Mouse (Mus musculus): Measurements from ENCODE around the gene Cmtm8. TPM values are rescaled to one million over a fixed set of nuclear protein-coding genes. Genes with fewer than 3 reads are reported as not detected.

The Cmtm8 gene
- total and polyA plus RNA-seq, 3 experiments: 1.9 to 7.9 TPM; not detected in 1

DNA sequence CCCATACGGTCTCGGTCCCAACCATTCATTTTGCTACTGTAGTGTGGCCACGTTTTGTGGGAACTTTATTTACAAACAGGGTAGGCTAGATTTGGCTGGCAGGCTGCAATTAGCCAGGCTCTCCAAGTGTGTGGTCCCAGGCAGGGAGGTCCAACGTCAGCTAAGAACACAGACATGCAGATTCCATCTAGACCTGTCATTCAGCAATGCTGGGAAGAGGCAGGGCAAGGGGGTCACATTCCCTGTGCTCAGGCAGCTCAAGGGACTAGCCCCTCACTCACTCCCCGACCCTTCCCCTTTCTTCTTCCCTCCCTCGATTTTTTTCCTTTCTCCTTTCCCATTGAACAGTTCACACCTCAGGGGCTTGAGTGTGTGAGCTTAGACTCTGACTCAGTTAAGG is 45.1 kb downstream of the Cmtm8 start:
- H3K9me3 ChIP-seq (replicated peaks; ENCODE audit: insufficient read depth, low read length): no peaks in the 10 kb centered on the region
- no peak overlapping the region for H3K4me3 ChIP-seq (ENCODE audit: control insufficient read depth in 1 of 2, insufficient read depth in 1 of 2, low read depth in 2 of 2, low read length in 2 of 2)
- H3K4me1 ChIP-seq (ENCODE audit: control insufficient read depth in 1 of 2, insufficient read depth in 2 of 2, low read length in 2 of 2): no peaks in the 10 kb centered on the region
- TF ChIP-seq EP300 (IDR thresholded peaks at IDR 0.05; ENCODE audit: low read depth in 1 of 2, low read length in 2 of 2) (no peak), MAZ (IDR thresholded peaks at IDR 0.05; ENCODE audit: low read depth, low read length) (no peak), SIN3A (IDR thresholded peaks at IDR 0.05; ENCODE audit: low read length) (no peak), TAL1 (IDR thresholded peaks at IDR 0.05; ENCODE audit: low read length) (no peak), ZMIZ1 (IDR thresholded peaks at IDR 0.05; ENCODE audit: low read depth, low read length) (no peak)
- no peaks in the 10 kb centered on the region for H3K27me3 ChIP-seq (ENCODE audit: control insufficient read depth in 1 of 2, insufficient read depth in 2 of 2, low read length in 2 of 2)
- no peak overlapping the region for H3K27ac ChIP-seq (ENCODE audit: control insufficient read depth, low read depth, low read length)
- no peaks in the 10 kb centered on the region for H3K79me2 ChIP-seq (ENCODE audit: control insufficient read depth, insufficient read depth, low read length, poor library complexity)
- no peaks in the 10 kb centered on the region for H3K36me3 ChIP-seq (ENCODE audit: control insufficient read depth in 1 of 2, insufficient read depth in 2 of 2, low read length in 2 of 2)
- no peak overlapping the region for H3K9ac ChIP-seq (ENCODE audit: control insufficient read depth, low read depth, low read length, poor library complexity, severe bottlenecking)
- DNase-seq (ENCODE audit: low read depth, low spot score): no peak

DNA sequence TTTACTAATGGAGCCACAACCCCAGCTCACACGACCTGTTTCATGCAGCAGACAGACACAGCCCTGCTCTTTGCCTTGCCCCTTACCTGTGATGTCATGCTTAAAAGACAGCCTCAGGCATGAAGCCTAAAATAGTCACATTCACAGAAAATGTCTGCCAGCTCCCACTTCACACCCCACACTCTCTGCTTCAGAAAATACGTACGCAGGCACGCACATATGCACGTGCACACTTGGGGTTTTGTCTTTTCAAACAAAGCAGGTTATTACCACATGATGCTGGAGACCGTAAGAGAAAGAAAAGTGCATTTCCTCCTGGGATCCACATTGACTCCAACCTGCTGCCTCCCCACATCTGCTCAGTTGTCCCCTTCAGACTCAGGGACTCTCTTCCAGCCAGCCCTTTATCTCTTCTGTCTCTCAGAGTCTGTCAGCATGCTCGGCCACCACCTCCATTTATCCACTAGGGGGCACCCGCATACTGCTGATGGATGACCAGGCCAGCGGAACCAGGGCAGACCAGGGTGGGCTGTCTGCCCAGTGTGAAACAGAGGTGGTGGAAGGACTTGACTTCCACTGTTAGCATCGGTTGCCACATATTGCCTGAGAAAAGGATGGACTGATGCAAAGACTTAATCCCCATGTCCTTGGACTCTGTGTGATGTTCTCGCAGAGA is 46.5 kb downstream of the Cmtm8 start:
- Histone ChIP-seq H3K27me3 (ENCODE audit: control insufficient read depth in 1 of 2, insufficient read depth in 2 of 2, low read length in 2 of 2) (no peaks in the 10 kb centered on the region), H3K36me3 (ENCODE audit: control insufficient read depth in 1 of 2, insufficient read depth in 2 of 2, low read length in 2 of 2) (no peaks in the 10 kb centered on the region), H3K79me2 (ENCODE audit: control insufficient read depth, insufficient read depth, low read length, poor library complexity) (no peaks in the 10 kb centered on the region), H3K4me1 (ENCODE audit: control insufficient read depth in 1 of 2, insufficient read depth in 2 of 2, low read length in 2 of 2) (no peaks in the 10 kb centered on the region), H3K9ac (ENCODE audit: control insufficient read depth, low read depth, low read length, poor library complexity, severe bottlenecking) (no peak overlapping the region), H3K9me3 (replicated peaks; ENCODE audit: insufficient read depth, low read length) (no peaks in the 10 kb centered on the region), H3K27ac (ENCODE audit: control insufficient read depth, low read depth, low read length) (no peak overlapping the region), H3K4me3 (ENCODE audit: control insufficient read depth in 1 of 2, insufficient read depth in 1 of 2, low read depth in 2 of 2, low read length in 2 of 2) (no peak overlapping the region)
- DNase-seq (ENCODE audit: low read depth, low spot score): peak; percentile 76
- TF ChIP-seq KAT2A (conservative IDR thresholded peaks at IDR 0.05; ENCODE audit: low read depth, low read length) (no peak), RAD21 (IDR thresholded peaks at IDR 0.05; ENCODE audit: low read depth, low read length) (peak; percentile 89), TBP (IDR thresholded peaks at IDR 0.05; ENCODE audit: low read depth, low read length) (no peak), ZMIZ1 (IDR thresholded peaks at IDR 0.05; ENCODE audit: low read depth, low read length) (no peak), SMC3 (IDR thresholded peaks at IDR 0.05; ENCODE audit: low read depth, low read length) (peak; percentile 80), CTCF (IDR thresholded peaks at IDR 0.05 in 2 of 3, conservative IDR thresholded peaks at IDR 0.05 in 1 of 3; ENCODE audit: control insufficient read depth in 1 of 3, insufficient read depth in 1 of 3, low read depth in 2 of 3, low read length in 3 of 3, poor library complexity in 1 of 3, severe bottlenecking in 1 of 3) (peak; percentile 88 to 96 (median 91)), TCF12 (IDR thresholded peaks at IDR 0.05; ENCODE audit: low read depth, low read length) (peak; percentile 16; the same call in 1 of the 2 replicates), ZNF384 (IDR thresholded peaks at IDR 0.05; ENCODE audit: low read depth, low read length) (no peak), ZC3H11A (IDR thresholded peaks at IDR 0.05; ENCODE audit: low read depth, low read length) (peak; percentile 71)

DNA sequence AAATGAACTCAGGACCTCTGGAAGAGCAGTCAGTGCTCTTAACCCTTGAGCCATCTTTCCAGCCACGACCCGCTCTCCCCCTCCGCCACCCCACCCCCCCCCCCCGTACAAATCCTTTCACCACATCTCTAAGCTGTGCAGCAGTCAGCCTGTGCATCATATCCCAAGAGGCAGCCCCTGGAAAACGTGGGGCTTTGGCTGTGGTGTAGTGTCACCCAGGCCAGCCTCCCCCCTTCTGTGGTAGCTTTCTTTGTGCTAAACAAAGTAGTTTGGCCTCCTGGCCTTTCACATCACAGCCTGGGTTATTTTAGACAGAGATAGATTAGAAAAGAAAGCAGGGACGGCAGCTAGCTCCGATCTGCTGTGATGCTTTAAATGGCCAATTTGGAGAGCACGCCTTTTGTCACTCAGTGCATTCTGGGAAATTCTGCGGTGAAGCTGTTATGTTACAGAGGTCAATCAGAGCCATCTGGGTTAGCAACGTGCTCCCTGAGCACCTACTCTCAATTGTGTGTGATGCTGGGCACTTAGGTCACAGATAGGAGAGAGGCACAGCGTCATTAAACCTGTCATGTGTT is 47.4 kb downstream of the Cmtm8 start:
- Histone ChIP-seq H3K9me3 (replicated peaks; ENCODE audit: insufficient read depth, low read length) (no peaks in the 10 kb centered on the region), H3K27me3 (ENCODE audit: control insufficient read depth in 1 of 2, insufficient read depth in 2 of 2, low read length in 2 of 2) (no peaks in the 10 kb centered on the region)

More for the DNA sequence above, 47.4 kb downstream of the Cmtm8 start:
- TF ChIP-seq MAZ (IDR thresholded peaks at IDR 0.05; ENCODE audit: low read depth, low read length) (no peak), SIN3A (IDR thresholded peaks at IDR 0.05; ENCODE audit: low read length) (no peak), ZKSCAN1 (IDR thresholded peaks at IDR 0.05; ENCODE audit: low read depth, low read length) (no peak), USF2 (IDR thresholded peaks at IDR 0.05; ENCODE audit: borderline replicate concordance in 1 of 2, insufficient read depth in 1 of 2, low read depth in 1 of 2, low read length in 2 of 2) (no peak), CHD1 (IDR thresholded peaks at IDR 0.05; ENCODE audit: low read depth, low read length) (no peak), HCFC1 (IDR thresholded peaks at IDR 0.05; ENCODE audit: low read depth, low read length) (no peak), POLR2AphosphoS5 (IDR thresholded peaks at IDR 0.05; ENCODE audit: borderline replicate concordance, low read depth, low read length) (no peak), RAD21 (IDR thresholded peaks at IDR 0.05; ENCODE audit: low read depth, low read length) (no peak), TCF12 (IDR thresholded peaks at IDR 0.05; ENCODE audit: low read depth, low read length) (no peak), MYC (IDR thresholded peaks at IDR 0.05; ENCODE audit: low read depth, low read length) (no peak)
- Histone ChIP-seq H3K27ac (ENCODE audit: control insufficient read depth, low read depth, low read length) (no peak overlapping the region), H3K79me2 (ENCODE audit: control insufficient read depth, insufficient read depth, low read length, poor library complexity) (no peaks in the 10 kb centered on the region), H3K9ac (ENCODE audit: control insufficient read depth, low read depth, low read length, poor library complexity, severe bottlenecking) (no peak overlapping the region), H3K36me3 (ENCODE audit: control insufficient read depth in 1 of 2, insufficient read depth in 2 of 2, low read length in 2 of 2) (no peaks in the 10 kb centered on the region), H3K4me1 (ENCODE audit: control insufficient read depth in 1 of 2, insufficient read depth in 2 of 2, low read length in 2 of 2) (no peaks in the 10 kb centered on the region), H3K4me3 (ENCODE audit: control insufficient read depth in 1 of 2, insufficient read depth in 1 of 2, low read depth in 2 of 2, low read length in 2 of 2) (no peak overlapping the region)
- DNase-seq (ENCODE audit: low read depth, low spot score): no peak
